In the genomic region with DNA sequence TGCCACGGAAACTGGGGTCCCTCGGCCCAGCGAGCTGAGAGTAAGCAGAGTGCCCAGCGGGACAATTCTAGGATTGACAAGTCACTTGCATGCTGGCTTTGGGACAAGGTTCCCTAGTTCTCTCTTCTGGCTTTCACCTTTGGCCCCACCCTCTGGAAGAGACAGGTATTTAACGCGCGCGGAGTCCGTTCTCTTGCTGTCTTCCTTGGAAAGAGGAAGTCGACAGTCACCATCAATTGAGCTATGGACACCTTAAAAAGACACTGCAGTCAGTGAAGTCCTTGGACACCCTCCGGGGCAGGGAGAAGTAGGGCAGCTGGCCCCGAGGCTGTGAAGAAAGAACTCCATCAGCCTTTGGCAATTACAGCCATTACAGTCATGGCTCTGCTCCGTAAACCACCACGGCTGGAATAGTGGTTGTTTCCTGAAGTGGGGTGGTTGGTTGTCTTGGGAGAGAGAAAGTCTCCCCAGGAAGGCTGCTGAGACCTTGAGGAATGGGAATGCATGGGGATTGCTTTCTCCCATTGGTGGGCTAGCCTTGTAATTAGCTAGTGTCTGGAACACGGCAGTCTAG, we compare ENCODE assay signal across 8 mouse cellular contexts. TPM values are rescaled to one million over a fixed set of nuclear protein-coding genes. Genes with fewer than 3 reads are reported as not detected.
A peak's percentile ranks its signal among the peaks of the same experiment; 100 is the strongest.
DNase-seq lines count a peak whose midpoint lies in the region; ATAC-seq and TF ChIP-seq lines count a peak whose summit lies in the region.

No protein-coding gene starts in this region.

- peaks cover 28% of the 10 kb centered on the region for H3K4me1 ChIP-seq in liver, adult 2 months (ENCODE audit: control insufficient read depth, insufficient read depth, low read length)
- peaks cover 35% of the 10 kb centered on the region for H3K4me1 ChIP-seq in heart, embryonic 16.5 days (ENCODE audit: control insufficient read depth, insufficient read depth, low read length)
- peaks cover 36% of the 10 kb centered on the region for H3K4me1 ChIP-seq in liver, embryonic 12.5 days
- peaks cover 12% of the 10 kb centered on the region for H3K4me1 ChIP-seq in neural tube, embryonic 14.5 days (ENCODE audit: control insufficient read depth, insufficient read depth, low read length)

- H3K9ac ChIP-seq in liver, adult 2 months (ENCODE audit: low read depth, low read length), result peak overlapping the region; percentile 69
- peak overlapping the region; percentile 76 for H3K9ac ChIP-seq in heart, embryonic 16.5 days (ENCODE audit: low read length)
- peak overlapping the region; percentile 50; the same call in 1 of the 2 replicates for H3K9ac ChIP-seq in liver, embryonic 12.5 days
- 0 out of 2 replicates have a peak overlapping the region, but pooled peaks have one; percentile 21 for H3K9ac ChIP-seq in neural tube, embryonic 14.5 days (replicated peaks; ENCODE audit: low read depth, low read length)

- H3K9me3 ChIP-seq in heart, embryonic 16.5 days (replicated peaks; ENCODE audit: control insufficient read depth, low read length), result no peaks in the 10 kb centered on the region
- no peaks in the 10 kb centered on the region for H3K9me3 ChIP-seq in liver, embryonic 12.5 days (replicated peaks)
- no peaks in the 10 kb centered on the region for H3K9me3 ChIP-seq in neural tube, embryonic 14.5 days (ENCODE audit: control insufficient read depth, low read length)

- no peak for TF ChIP-seq POLR2A in liver, adult 2 months (IDR thresholded peaks at IDR 0.05; ENCODE audit: extremely low read depth, insufficient read depth, low read length)

- H3K27me3 ChIP-seq in liver, adult 2 months (ENCODE audit: control insufficient read depth, insufficient read depth, low read length), result no peaks in the 10 kb centered on the region
- no peaks in the 10 kb centered on the region for H3K27me3 ChIP-seq in heart, embryonic 16.5 days (ENCODE audit: control insufficient read depth, insufficient read depth, low read length)
- H3K27me3 ChIP-seq in liver, embryonic 12.5 days (replicated peaks), result peaks cover 54% of the 10 kb centered on the region
- H3K27me3 ChIP-seq in neural tube, embryonic 14.5 days (ENCODE audit: control insufficient read depth, insufficient read depth, low read length), result no peaks in the 10 kb centered on the region

- no peaks in the 10 kb centered on the region for H3K79me2 ChIP-seq in liver, adult 2 months (ENCODE audit: control insufficient read depth, insufficient read depth, low read length)

- 12% methylated on average over 15 of the region's 15 CpGs for WGBS in liver, adult 2 months
- WGBS in heart, embryonic 16.5 days, result 18% methylated on average over 15 of the region's 15 CpGs
- 14% methylated on average over 15 of the region's 15 CpGs for WGBS in liver, embryonic 12.5 days (ENCODE audit: insufficient replicate concordance)
- 9% methylated on average over 15 of the region's 15 CpGs for WGBS in neural tube, embryonic 14.5 days

- peak overlapping the region; percentile 58 for H3K27ac ChIP-seq in liver, adult 2 months (replicated peaks; ENCODE audit: insufficient read depth, low read depth, low read length)
- H3K27ac ChIP-seq in heart, embryonic 16.5 days (ENCODE audit: low read length), result peak overlapping the region; percentile 84
- H3K27ac ChIP-seq in liver, embryonic 12.5 days, result no peak overlapping the region
- H3K27ac ChIP-seq in neural tube, embryonic 14.5 days (ENCODE audit: low read depth, low read length), result no peak overlapping the region

- H3K4me2 ChIP-seq in heart, embryonic 16.5 days (ENCODE audit: low read depth, low read length), result peak overlapping the region; percentile 88
- H3K4me2 ChIP-seq in liver, embryonic 12.5 days, result peak overlapping the region; percentile 68
- peak overlapping the region; percentile 58 for H3K4me2 ChIP-seq in neural tube, embryonic 14.5 days (ENCODE audit: low read depth, low read length)

- TF ChIP-seq CTCF in liver, adult 2 months (IDR thresholded peaks at IDR 0.05; ENCODE audit: low read depth, low read length), result peak; percentile 4; the same call in 1 of the 2 replicates

- ATAC-seq in heart, embryonic 16.5 days (replicated peaks; ENCODE audit: extremely low read depth, insufficient read depth, low FRiP score), result no peak
- ATAC-seq in liver, embryonic 12.5 days, result no peak
- ATAC-seq in neural tube, embryonic 14.5 days (ENCODE audit: low read depth), result no peak

- no peaks in the 10 kb centered on the region for H3K36me3 ChIP-seq in liver, adult 2 months (ENCODE audit: control insufficient read depth, insufficient read depth, low read length)
- H3K36me3 ChIP-seq in heart, embryonic 16.5 days (ENCODE audit: control insufficient read depth, insufficient read depth), result no peaks in the 10 kb centered on the region
- no peaks in the 10 kb centered on the region for H3K36me3 ChIP-seq in liver, embryonic 12.5 days
- H3K36me3 ChIP-seq in neural tube, embryonic 14.5 days (ENCODE audit: control insufficient read depth, insufficient read depth, low read length), result no peaks in the 10 kb centered on the region

- peak overlapping the region; percentile 73 for H3K4me3 ChIP-seq in liver, adult 2 months (ENCODE audit: insufficient read depth, low read depth, low read length)
- peak overlapping the region; percentile 62 for H3K4me3 ChIP-seq in heart, embryonic 16.5 days (ENCODE audit: low read length)
- peak overlapping the region; percentile 48 for H3K4me3 ChIP-seq in liver, embryonic 12.5 days
- H3K4me3 ChIP-seq in neural tube, embryonic 14.5 days (ENCODE audit: low read depth, low read length), result peak overlapping the region; percentile 26

- peak; percentile 77 for DNase-seq in liver, adult 2 months (ENCODE audit: extremely low read depth, low read depth, low spot score)
- no peak for DNase-seq in liver
- DNase-seq in Muller cell, postnatal 12 days (ENCODE audit: inconsistent ontology term), result no peak
- DNase-seq in right cerebral cortex, postnatal 10 days (ENCODE audit: low spot score in 2 of 2), result no peak
- DNase-seq in frontal cortex, postnatal 25 days (ENCODE audit: low spot score in 2 of 2), result no peak

RNA-seq across cellular contexts. Expression of a gene that starts 0.5 kb away (rescaled TPM):
- total RNA-seq in liver, adult 2 months (2014; rRNA removed), result 3.2 and 3.5 TPM in 2 replicates
- 4.4 and 6.3 TPM in 2 replicates for polyA plus RNA-seq in liver, adult 2 months (2012; rRNA removed)
- polyA plus RNA-seq in heart, embryonic 16.5 days (2015; fragmentation: Nextera tagmentation; extraction: Ambion mirVana), result 1.6 and 1.7 TPM in 2 replicates
- polyA plus RNA-seq in liver, embryonic 12.5 days (2016; fragmentation: Nextera tagmentation; extraction: Ambion mirVana), result 0.42 and 0.60 TPM in 2 replicates
- polyA plus RNA-seq in neural tube, embryonic 14.5 days (2014; fragmentation: Nextera tagmentation; extraction: Ambion mirVana), result 0.24 and 0.93 TPM in 2 replicates

Comparison
In these comparisons a context has a peak if more than half of its experiments do, and no peak if none do; other contexts are left out.
1. H3K27ac ChIP-seq: peak in liver, adult 2 months (single experiment) and heart, embryonic 16.5 days (single experiment); none in liver, embryonic 12.5 days (single experiment) and neural tube, embryonic 14.5 days (single experiment).
2. H3K9ac ChIP-seq: peak in every context shown above with its lines; median percentile 76 in heart, embryonic 16.5 days; 69 in liver, adult 2 months; 50 in liver, embryonic 12.5 days; 21 in neural tube, embryonic 14.5 days.
3. Peak in every context shown above with its lines, with median percentiles within 50 percentile points of each other: H3K4me3 ChIP-seq and H3K4me2 ChIP-seq.